Mouse (Mus musculus): ENCODE measurements around the gene Sync.

DNA sequence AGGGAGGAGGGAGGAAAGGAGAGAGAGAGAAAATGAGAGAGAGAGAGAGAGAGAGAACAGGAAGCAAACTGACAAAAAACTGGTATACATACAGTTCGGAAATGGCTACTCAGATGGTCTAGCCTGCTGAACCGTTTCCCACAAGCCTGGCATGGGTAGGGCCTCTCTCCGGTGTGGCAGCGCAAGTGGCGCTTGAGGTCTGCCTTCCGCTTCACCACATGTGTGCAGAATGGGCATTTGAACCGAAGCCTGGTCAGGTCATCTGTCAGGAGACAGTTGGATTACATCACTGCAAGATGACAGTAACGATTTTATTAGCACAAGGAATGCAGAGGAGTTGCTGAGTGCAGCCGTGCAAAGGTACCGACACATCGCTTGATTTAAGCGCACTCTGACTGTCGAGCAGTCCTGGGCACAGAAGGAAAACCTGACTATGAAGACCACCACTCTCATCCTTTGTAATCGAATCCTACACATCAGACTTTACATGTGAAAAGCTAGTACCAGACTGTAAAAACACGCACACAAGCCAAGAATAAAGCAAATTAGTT, 70.3 kb downstream of the Sync start:
- TF ChIP-seq ELF1 (IDR thresholded peaks at IDR 0.05; ENCODE audit: low read depth, low read length), result no peak
- TF ChIP-seq CTCF (IDR thresholded peaks at IDR 0.05 in 2 of 3, conservative IDR thresholded peaks at IDR 0.05 in 1 of 3; ENCODE audit: control insufficient read depth in 1 of 3, insufficient read depth in 1 of 3, low read depth in 2 of 3, low read length in 3 of 3, poor library complexity in 1 of 3, severe bottlenecking in 1 of 3), result no peak
- TF ChIP-seq ZC3H11A (IDR thresholded peaks at IDR 0.05; ENCODE audit: low read depth, low read length), result no peak
- no peak for TF ChIP-seq POLR2A (IDR thresholded peaks at IDR 0.05; ENCODE audit: control insufficient read depth in 1 of 2, insufficient read depth in 1 of 2, low read depth in 1 of 2, low read length in 2 of 2, poor library complexity in 1 of 2)
- no peak for TF ChIP-seq MAX (IDR thresholded peaks at IDR 0.05; ENCODE audit: low read length)
- no peak for TF ChIP-seq TAL1 (IDR thresholded peaks at IDR 0.05; ENCODE audit: low read length)
- TF ChIP-seq E2F4 (IDR thresholded peaks at IDR 0.05; ENCODE audit: borderline replicate concordance, low read depth, low read length), result no peak
- TF ChIP-seq RAD21 (IDR thresholded peaks at IDR 0.05; ENCODE audit: low read depth, low read length), result no peak
- no peak for TF ChIP-seq HCFC1 (IDR thresholded peaks at IDR 0.05; ENCODE audit: low read depth, low read length)
- TF ChIP-seq MEF2A (IDR thresholded peaks at IDR 0.05; ENCODE audit: extremely low read depth, insufficient replicate concordance, low read depth, low read length, poor library complexity, severe bottlenecking), result no peak
- TF ChIP-seq ETS1 (IDR thresholded peaks at IDR 0.05; ENCODE audit: low read depth, low read length), result no peak
- TF ChIP-seq ZNF384 (IDR thresholded peaks at IDR 0.05; ENCODE audit: low read depth, low read length), result no peak
- no peak for TF ChIP-seq POLR2AphosphoS5 (IDR thresholded peaks at IDR 0.05; ENCODE audit: borderline replicate concordance, low read depth, low read length)

All from MEL (cell line).